Mouse (Mus musculus) stomach, embryonic 15.5 days (tissue): ENCODE results near the gene Gm21830. TPM values are rescaled to one million over a fixed set of nuclear protein-coding genes. Genes with fewer than 3 reads are reported as not detected.

ENCODE experiments used
- ATAC-seq: fragments of 200-750 bp; cut with Nextera tagmentation; 2 replicates; pipeline ENCODE4 v1.8.0; 2017; ENCODE audit warnings: low read depth, moderate number of reproducible peaks, moderate TSS enrichment; ENCODE audit not compliant: insufficient read depth, low FRiP score
- H3K27ac ChIP-seq: fragments of 300-500 bp; sonication (generic); 2 replicates; pipeline ENCODE4 v1.5.1; 2015; ENCODE audit warnings: mild to moderate bottlenecking, inconsistent platforms
- H3K27me3 ChIP-seq: fragments of 300-500 bp; sonication (generic); replicated peaks from 2 replicates; pipeline ENCODE4 v1.6.1; 2015; ENCODE audit warnings: inconsistent platforms
- H3K36me3 ChIP-seq: fragments of 300-500 bp; sonication (generic); 2 replicates; pipeline ENCODE4 v1.6.1; 2015; ENCODE audit warnings: inconsistent platforms
- H3K4me1 ChIP-seq: fragments of 300-500 bp; sonication (generic); 2 replicates; pipeline ENCODE4 v1.6.1; 2015; ENCODE audit warnings: inconsistent platforms
- H3K4me2 ChIP-seq: fragments of 300-500 bp; sonication (generic); 2 replicates; pipeline ENCODE4 v1.6.1; 2015; ENCODE audit warnings: mild to moderate bottlenecking, inconsistent platforms
- H3K4me3 ChIP-seq: fragments of 300-500 bp; sonication (generic); replicated peaks from 2 replicates; pipeline ENCODE4 v1.5.1; 2015; ENCODE audit warnings: inconsistent platforms
- H3K9ac ChIP-seq: fragments of 300-500 bp; sonication (generic); 2 replicates; pipeline ENCODE4 v1.6.1; 2015; ENCODE audit warnings: inconsistent platforms
- H3K9me3 ChIP-seq: fragments of 300-500 bp; sonication (generic); 2 replicates; pipeline ENCODE4 v1.6.1; 2016; ENCODE audit warnings: inconsistent platforms
- WGBS: fragments of 180-500 bp; shearing (Covaris S2); methylation state at CpG from one replicate; pipeline ENCODE4 v1.1.7; 2015; 5-methylcytosine and 5-hydroxymethylcytosine counted together
- polyA plus RNA-seq: library from polyadenylated mRNA; unstranded; fragments of >200 nt; fragmentation: Nextera tagmentation; extraction: Ambion mirVana; gene quantifications from 2 replicates; pipeline ENCODE4 v1.2.1, GENCODE M21; 2015

The Gm21830 gene
- polyA plus RNA-seq, 1 experiment from 2014 or later, result not detected

- WGBS, result 18% methylated on average over 6 of the region's 6 CpGs
- no peak for ATAC-seq
These were observed 64.2 kb downstream of the Gm21830 start for GRCm38 (mm10) chr2:67477753-67478152.

GRCm38 (mm10) chr2:67481051-67481450, 67.5 kb downstream of the Gm21830 start:
- H3K27me3 ChIP-seq, result no peaks in the 10 kb centered on the region
- H3K4me2 ChIP-seq, result no peak overlapping the region
- ATAC-seq, result no peak
- 74% methylated on average over 3 of the region's 3 CpGs for WGBS
- H3K36me3 ChIP-seq, result no peaks in the 10 kb centered on the region
- H3K4me3 ChIP-seq, result no peak overlapping the region
- H3K9me3 ChIP-seq, result no peaks in the 10 kb centered on the region
- H3K4me1 ChIP-seq, result no peaks in the 10 kb centered on the region
- no peak overlapping the region for H3K9ac ChIP-seq
- H3K27ac ChIP-seq, result no peak overlapping the region

More at GRCm38 (mm10) chr2:67477753-67478152, 64.2 kb downstream of the Gm21830 start:
- no peak overlapping the region for H3K27ac ChIP-seq
- H3K27me3 ChIP-seq, result no peaks in the 10 kb centered on the region
- H3K4me2 ChIP-seq, result no peak overlapping the region
- no peaks in the 10 kb centered on the region for H3K9me3 ChIP-seq
- H3K9ac ChIP-seq, result no peak overlapping the region
- H3K4me3 ChIP-seq, result no peak overlapping the region
- no peaks in the 10 kb centered on the region for H3K4me1 ChIP-seq
- no peaks in the 10 kb centered on the region for H3K36me3 ChIP-seq

Other genes starting within 250 kb of the Gm21830 start
- not detected in 2 replicates for gene Gm26727, start 19.5 kb downstream of the Gm21830 start, polyA plus RNA-seq
- gene Xirp2, start 32.3 kb downstream of the Gm21830 start, polyA plus RNA-seq, result not detected in 2 replicates
- gene B3galt1, start 152.1 kb downstream of the Gm21830 start, polyA plus RNA-seq, result 5.6 and 6.5 TPM in 2 replicates